Mouse (Mus musculus): ENCODE data around the gene Kcnc2.

Kcnc2 gene

GRCm38 (mm10) chr10:112397194-112397593 lies 126.3 kb downstream of the Kcnc2 start:
- DNase-seq, result peak; percentile 23

DNA sequence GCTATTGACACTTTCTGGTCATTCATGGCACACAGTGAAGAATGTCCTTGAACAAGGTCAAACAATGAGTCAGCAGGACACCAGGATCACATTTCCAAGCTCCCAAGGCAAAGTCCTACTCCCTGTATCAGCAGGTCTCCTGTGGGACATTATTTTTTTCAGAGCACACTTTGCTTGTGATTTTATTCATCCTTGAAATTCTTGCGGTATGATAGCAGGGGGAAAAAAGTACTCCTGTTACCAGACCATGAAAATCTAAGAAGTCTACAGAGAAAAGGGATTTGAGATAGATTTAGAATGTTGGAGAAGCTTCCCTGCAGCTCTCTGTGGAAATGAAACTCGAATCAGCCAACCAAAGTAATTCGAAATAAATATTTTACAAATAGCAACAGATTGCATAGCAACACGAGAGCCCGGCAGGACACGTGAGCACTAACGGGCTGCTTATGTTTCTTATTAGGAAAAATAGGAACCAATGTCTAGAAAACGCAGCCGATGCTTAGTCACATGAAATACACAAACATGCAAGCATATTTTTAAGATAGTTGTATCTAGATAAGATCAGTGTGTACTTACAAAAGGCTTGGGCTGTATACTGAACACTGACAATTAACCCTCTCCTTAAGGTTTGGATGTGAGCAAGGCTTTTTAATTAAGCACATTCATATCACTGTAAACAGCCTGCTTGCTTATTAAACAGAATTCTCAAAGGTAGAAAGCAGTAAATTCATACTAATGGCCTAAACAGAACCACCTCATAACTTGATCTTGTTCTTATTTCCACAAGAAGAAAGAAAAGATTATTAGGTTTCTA lies 129.9 kb downstream of the Kcnc2 start:
- no peak for DNase-seq

- DNase-seq, result no peak
Measured at GRCm38 (mm10) chr10:112409525-112409924, 138.6 kb downstream of the Kcnc2 start.

GRCm38 (mm10) chr10:112423327-112423726 lies 152.4 kb downstream of the Kcnc2 start:
- DNase-seq, result peak; percentile 65

GRCm38 (mm10) chr10:112436950-112437349 lies 166.0 kb downstream of the Kcnc2 start:
- DNase-seq, result no peak

DNA sequence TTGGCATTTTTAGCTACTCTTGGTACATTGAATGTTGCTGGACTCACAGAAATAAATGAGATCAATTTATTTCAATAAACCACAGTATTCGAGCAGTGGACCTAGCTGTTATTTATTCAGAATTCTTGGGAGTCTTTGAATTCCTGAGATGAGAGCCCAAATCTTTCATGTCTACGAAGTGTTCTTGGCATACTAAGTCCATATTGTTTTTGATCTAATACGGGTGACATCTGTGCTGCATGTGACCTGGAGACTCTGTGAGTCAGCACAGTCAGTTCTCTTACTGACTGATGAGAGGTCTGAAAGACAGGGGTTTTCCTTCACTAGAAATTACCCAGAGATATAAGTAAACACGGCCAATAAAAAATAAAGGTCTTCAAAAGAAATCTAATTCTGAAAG lies 173.7 kb downstream of the Kcnc2 start:
- no peak for DNase-seq

- DNase-seq, result no peak
Measured at GRCm38 (mm10) chr10:112450910-112451309, 180.0 kb downstream of the Kcnc2 start.

DNA sequence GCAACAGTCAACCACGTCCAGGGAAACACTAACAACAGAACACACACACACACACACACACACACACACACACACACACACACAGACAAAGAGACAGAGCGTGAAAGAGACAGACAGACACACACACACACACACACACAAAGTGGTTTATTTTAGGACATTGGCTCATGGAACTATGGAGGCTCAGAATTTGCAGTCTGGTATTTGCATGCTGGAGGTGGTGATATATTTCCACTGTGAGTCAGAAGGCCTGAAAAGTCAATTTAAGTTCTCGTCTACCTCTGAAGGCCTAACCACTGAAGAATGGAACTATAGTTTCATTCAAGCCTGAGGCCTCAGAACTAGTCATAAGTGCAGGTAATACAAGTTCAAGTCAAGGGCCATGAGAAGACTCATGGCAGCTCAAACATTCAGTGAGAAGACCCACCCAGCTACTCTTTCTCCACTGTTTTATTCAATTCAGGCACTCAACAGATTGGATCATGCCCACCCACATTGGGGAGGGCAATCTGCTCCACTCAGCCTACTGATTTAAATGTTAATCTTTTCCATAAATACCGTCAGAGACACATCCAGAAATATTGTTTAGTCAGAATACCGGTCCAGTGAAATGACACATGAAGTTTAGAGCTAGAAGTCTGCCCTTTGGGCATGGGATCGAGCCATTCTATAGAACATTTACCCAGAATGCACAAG lies 197.9 kb downstream of the Kcnc2 start:
- no peak for DNase-seq

- DNase-seq, result no peak
Measured at GRCm38 (mm10) chr10:112474122-112474810, 203.3 kb downstream of the Kcnc2 start.

DNA sequence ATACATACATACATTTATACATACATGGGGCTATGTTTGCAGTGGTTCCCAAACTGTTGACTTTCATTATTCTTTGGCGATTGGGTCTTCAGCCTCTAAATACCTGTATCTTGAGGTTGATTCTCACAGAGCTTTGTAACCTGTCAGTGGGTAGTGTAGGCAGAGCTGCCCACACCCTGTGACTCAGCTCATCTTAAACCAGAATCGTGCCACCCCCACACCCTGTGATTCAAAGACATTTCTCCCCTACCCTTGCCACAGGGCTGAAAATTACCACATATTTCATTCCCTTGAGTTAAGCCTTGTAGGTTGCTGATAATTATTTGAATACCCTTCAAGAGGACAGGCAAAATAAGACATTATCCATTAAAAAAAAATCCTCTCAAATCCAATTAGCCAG lies 210.5 kb downstream of the Kcnc2 start:
- no peak for DNase-seq

- no peak for DNase-seq
Measured at GRCm38 (mm10) chr10:112481921-112482607, 211.1 kb downstream of the Kcnc2 start.

DNA sequence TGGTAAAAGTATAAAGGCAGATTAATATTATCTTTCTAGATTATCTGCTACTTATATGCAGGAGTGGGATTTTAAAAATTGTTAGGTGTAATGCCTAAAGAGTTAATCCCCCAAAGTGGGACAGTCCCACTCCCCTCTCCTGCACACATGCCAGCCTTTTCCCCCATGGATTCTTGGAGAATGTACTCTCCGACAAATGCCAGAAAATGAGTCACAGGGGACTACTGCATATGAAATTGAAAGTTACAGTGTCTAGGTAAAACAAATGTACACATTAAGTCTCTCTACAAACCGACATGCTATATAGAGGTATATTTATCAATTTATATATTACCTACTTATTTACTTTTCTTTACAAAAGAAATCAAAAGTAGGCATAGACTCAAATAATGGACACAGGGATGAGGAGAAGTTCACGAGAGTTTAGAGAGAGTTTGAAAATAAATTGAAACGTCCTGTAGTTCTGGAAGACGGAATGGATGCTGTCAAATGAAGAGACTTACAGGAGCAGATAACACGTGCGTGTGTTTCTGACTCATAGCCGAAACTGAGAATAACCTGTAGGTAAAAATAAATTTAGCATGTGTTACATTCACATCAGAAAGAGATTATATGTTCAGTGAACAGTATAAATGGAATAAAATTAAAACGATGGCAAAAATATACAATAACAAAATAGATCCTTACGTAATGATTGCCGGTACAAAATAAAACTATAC lies 213.6 kb downstream of the Kcnc2 start:
- no peak for DNase-seq

DNA sequence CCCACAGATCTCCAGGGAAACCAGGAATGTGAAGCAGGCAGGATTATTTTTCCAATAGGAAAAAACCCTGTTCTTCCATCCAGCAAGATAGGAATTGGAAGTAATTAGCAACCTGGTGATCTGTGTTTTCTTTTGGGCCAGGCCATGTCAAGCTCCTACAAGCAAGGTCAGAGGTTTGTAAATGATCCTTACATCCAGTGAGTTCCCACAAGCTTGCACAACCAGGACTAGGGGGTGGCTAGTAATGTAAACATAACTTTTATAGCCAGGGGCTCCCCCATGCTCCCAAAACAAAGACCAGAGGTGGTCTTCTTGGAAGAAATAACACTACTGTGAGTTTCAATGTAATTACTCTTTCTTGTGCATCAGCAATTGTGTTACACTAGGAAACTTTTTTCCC lies 214.9 kb downstream of the Kcnc2 start:
- DNase-seq, result peak; percentile 10

DNA sequence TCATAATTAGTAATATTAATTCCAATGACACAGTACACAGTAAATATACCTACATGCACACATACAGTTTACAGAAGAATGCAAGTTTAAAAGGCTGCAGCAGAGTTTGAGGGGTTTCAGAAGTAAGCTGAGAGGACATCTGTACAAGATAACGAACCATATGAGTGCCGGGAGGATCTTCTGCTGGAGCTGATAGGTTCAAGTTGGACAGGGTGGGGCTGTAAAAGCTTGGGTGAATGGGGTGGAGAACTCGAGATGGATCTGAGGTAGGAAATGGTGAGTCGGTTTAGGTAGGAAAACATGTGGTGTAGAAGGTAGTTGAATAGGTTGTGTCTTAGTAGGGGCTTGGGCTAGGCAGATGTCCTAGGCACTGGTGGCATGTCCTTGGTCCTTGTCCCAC lies 217.8 kb downstream of the Kcnc2 start:
- DNase-seq, result no peak
